In genomic region chr4:134967887-134968604, GRCm38 (mm10) we compare ENCODE assay signal across 14 mouse cellular contexts. TPM values are rescaled to one million over a fixed set of nuclear protein-coding genes. Genes with fewer than 3 reads are reported as not detected.
DNase-seq lines count a peak whose midpoint lies in the region; ATAC-seq lines count a peak whose summit lies in the region.
"Had no signal": no experiment of that assay in that cellular context is flagged by ENCODE, and none has a peak within 500 bp of the region (broad histone marks: within the 10 kb centered on the region; RNA-seq: fewer than 3 reads in every experiment).

No protein-coding gene starts in this region.

- no peak overlapping the region for H3K4me2 ChIP-seq in forebrain, embryonic 15.5 days (replicated peaks)
- H3K4me2 ChIP-seq: heart, embryonic 15.5 days; lung, embryonic 14.5 days; midbrain, embryonic 15.5 days had no signal

- peaks cover 10% of the 10 kb centered on the region for H3K27me3 ChIP-seq in megakaryocyte, embryonic 14.5 days (replicated peaks)
- H3K27me3 ChIP-seq in forebrain, embryonic 15.5 days, result no peaks in the 10 kb centered on the region; the same call in 1 of the 2 replicates
- H3K27me3 ChIP-seq: midbrain, embryonic 15.5 days had no signal

- intact Hi-C loops in heart, postnatal 14 days (cut with DNase I), result no loop called here

- WGBS in forebrain, embryonic 15.5 days, result 82% methylated on average over 20 of the region's 20 CpGs

- peaks cover 55% of the 10 kb centered on the region for H3K4me1 ChIP-seq in megakaryocyte, embryonic 14.5 days
- no peaks in the 10 kb centered on the region for H3K4me1 ChIP-seq in forebrain, embryonic 15.5 days
- H3K4me1 ChIP-seq: heart, embryonic 15.5 days; midbrain, embryonic 15.5 days had no signal

- peaks cover 2% of the 10 kb centered on the region for H3K9me3 ChIP-seq in megakaryocyte, embryonic 14.5 days
- H3K9me3 ChIP-seq in forebrain, embryonic 15.5 days, result no peaks in the 10 kb centered on the region
- H3K9me3 ChIP-seq: heart, embryonic 15.5 days; midbrain, embryonic 15.5 days had no signal

- no peak overlapping the region for H3K9ac ChIP-seq in forebrain, embryonic 15.5 days (replicated peaks)
- H3K9ac ChIP-seq: heart, embryonic 15.5 days; lung, embryonic 14.5 days; midbrain, embryonic 15.5 days had no signal

- ATAC-seq in erythroblast, adult 5-6 weeks (replicated peaks; ENCODE audit: low FRiP score, poor library complexity, severe bottlenecking), result peak; percentile 18; the same call in 1 of the 2 replicates
- ATAC-seq in forebrain, embryonic 15.5 days (replicated peaks), result no peak
- ATAC-seq: midbrain, embryonic 15.5 days had no signal

- no peak overlapping the region for H3K27ac ChIP-seq in forebrain, embryonic 15.5 days (replicated peaks)
- H3K27ac ChIP-seq: heart, embryonic 15.5 days; left cerebral cortex, adult 2 months; midbrain, embryonic 15.5 days had no signal

- peak overlapping the region; percentile 40 for H3K4me3 ChIP-seq in megakaryocyte, embryonic 14.5 days (replicated peaks)
- H3K4me3 ChIP-seq in forebrain, embryonic 15.5 days, result no peak overlapping the region
- H3K4me3 ChIP-seq: erythroblast, embryonic 14.5 days; heart, embryonic 15.5 days; left cerebral cortex, adult 2 months; midbrain, embryonic 15.5 days had no signal

- peak; percentile 57 to 62 for DNase-seq in B cell, adult 2 months
- peak; percentile 53 for DNase-seq in kidney, postnatal 14 days
- DNase-seq in neural tube, embryonic 10.5 days (ENCODE audit: extremely low spot score, low spot score), result no peak
- DNase-seq in heart, postnatal 14 days, result no peak
- no peak for DNase-seq in heart, adult 9 months (ENCODE audit: low spot score in 2 of 2)
- DNase-seq: cerebellum, postnatal 10 days; lung, embryonic 14.5 days had no signal

- H3K36me3 ChIP-seq in megakaryocyte, embryonic 14.5 days (replicated peaks; ENCODE audit: low read length), result no peaks in the 10 kb centered on the region
- H3K36me3 ChIP-seq in forebrain, embryonic 15.5 days, result no peaks in the 10 kb centered on the region
- H3K36me3 ChIP-seq: heart, embryonic 15.5 days; midbrain, embryonic 15.5 days had no signal

RNA-seq across cellular contexts. Expression of gene Syf2, which starts 37.3 kb away (rescaled TPM):
- 103 and 110 TPM in 2 replicates for total RNA-seq in erythroblast, adult 5-6 weeks (2015; ENCODE audit: low replicate concordance)
- 291 and 294 TPM in 2 replicates for total RNA-seq in erythroblast, adult 5-6 weeks (2017; ENCODE audit: low replicate concordance)
- polyA plus RNA-seq in megakaryocyte, embryonic 14.5 days (2012; ENCODE audit: insufficient read depth, low replicate concordance), result 6.0 and 63.1 TPM in 2 replicates
- 10 to 100 TPM; 45.1 to 48.7 TPM for total RNA-seq in heart, postnatal 14 days (2021)
- polyA plus RNA-seq in forebrain, embryonic 15.5 days (2015; fragmentation: Nextera tagmentation; extraction: Ambion mirVana), result 75.1 and 77.3 TPM in 2 replicates

RNA-seq across cellular contexts. Expression of gene Rsrp1, which starts 44.7 kb away (rescaled TPM):
- total RNA-seq in erythroblast, adult 5-6 weeks (2015; ENCODE audit: low replicate concordance), result 2,585 and 2,588 TPM in 2 replicates
- total RNA-seq in erythroblast, adult 5-6 weeks (2017; ENCODE audit: low replicate concordance), result 1,104 and 1,368 TPM in 2 replicates
- 176 and 605 TPM in 2 replicates for polyA plus RNA-seq in megakaryocyte, embryonic 14.5 days (2012; ENCODE audit: insufficient read depth, low replicate concordance)
- 100 to 1,000 TPM; 226 to 260 TPM for total RNA-seq in heart, postnatal 14 days (2021)
- 555 and 574 TPM in 2 replicates for polyA plus RNA-seq in forebrain, embryonic 15.5 days (2015; fragmentation: Nextera tagmentation; extraction: Ambion mirVana)

RNA-seq across cellular contexts. Expression of gene Tmem50a, which starts 53.2 kb away (rescaled TPM):
- 150 and 151 TPM in 2 replicates for total RNA-seq in erythroblast, adult 5-6 weeks (2015; ENCODE audit: low replicate concordance)
- 200 and 208 TPM in 2 replicates for total RNA-seq in erythroblast, adult 5-6 weeks (2017; ENCODE audit: low replicate concordance)
- polyA plus RNA-seq in megakaryocyte, embryonic 14.5 days (2012; ENCODE audit: insufficient read depth, low replicate concordance), result 8.9 and 16.9 TPM in 2 replicates
- total RNA-seq in heart, postnatal 14 days (2021), result 10 to 100 TPM; 74.2 to 75.7 TPM
- polyA plus RNA-seq in forebrain, embryonic 15.5 days (2015; fragmentation: Nextera tagmentation; extraction: Ambion mirVana), result 193 and 194 TPM in 2 replicates

Comparison
In these comparisons a context has a peak if more than half of its experiments do, and no peak if none do; other contexts are left out.
1. DNase-seq: peak in B cell, adult 2 months (2 of 2) and kidney, postnatal 14 days (single experiment); none in neural tube, embryonic 10.5 days (single experiment), heart, postnatal 14 days (0 of 2) and heart, adult 9 months (0 of 2).
2. RNA of gene Rsrp1, which starts 44.7 kb away (total RNA-seq): 1,104 to 2,588 TPM in erythroblast, adult 5-6 weeks; 226 to 260 TPM in heart, postnatal 14 days; every median in the first group is over 4 times any median in the second.